Mouse (Mus musculus) lung, embryonic 14.5 days (tissue): ENCODE measurements around the gene Fzr1. TPM values are rescaled to one million over a fixed set of nuclear protein-coding genes. Genes with fewer than 3 reads are reported as not detected.

Experiments used
- ATAC-seq: fragments of 200-750 bp; cut with Nextera tagmentation; 2 replicates; pipeline ENCODE4 v1.8.0; 2017; ENCODE audit warnings: mild to moderate bottlenecking, moderate TSS enrichment, moderate library complexity; ENCODE audit not compliant: insufficient read depth
- DNase-seq: peaks from one replicate; pipeline ENCODE4 v3.0.0-alpha.2; 2015
- H3K27ac ChIP-seq: fragments of 300-500 bp; sonication (generic); 2 replicates; pipeline ENCODE4 v1.5.1; 2014; ENCODE audit warnings: low read depth, mild to moderate bottlenecking, moderate library complexity
- H3K27me3 ChIP-seq: fragments of 300-500 bp; sonication (generic); 2 replicates; pipeline ENCODE4 v1.6.1; 2014; ENCODE audit warnings: low read length, control low read depth; ENCODE audit not compliant: insufficient read depth
- H3K36me3 ChIP-seq: fragments of 300-500 bp; sonication (generic); 2 replicates; pipeline ENCODE4 v1.6.1; 2014; ENCODE audit warnings: control low read depth; ENCODE audit not compliant: insufficient read depth
- H3K4me1 ChIP-seq: fragments of 300-500 bp; sonication (generic); 2 replicates; pipeline ENCODE4 v1.6.1; 2014; ENCODE audit warnings: antibody characterized with exemption, control low read depth; ENCODE audit not compliant: insufficient read depth
- H3K4me2 ChIP-seq: fragments of 300-500 bp; sonication (generic); 2 replicates; pipeline ENCODE4 v1.6.1; 2014; ENCODE audit warnings: mild to moderate bottlenecking
- H3K4me3 ChIP-seq: fragments of 300-500 bp; sonication (generic); 2 replicates; pipeline ENCODE4 v1.5.1; 2014; ENCODE audit warnings: low read depth, low read length
- H3K9ac ChIP-seq: fragments of 300-500 bp; sonication (generic); 2 replicates; pipeline ENCODE4 v1.6.1; 2014
- H3K9me3 ChIP-seq: fragments of 300-500 bp; sonication (generic); 2 replicates; pipeline ENCODE4 v1.6.1; 2016; ENCODE audit warnings: low read depth, low read length, control low read depth
- CTCF ChIP-seq: IDR thresholded peaks from 2 replicates; pipeline ENCODE4 v1.5.1; 2016; ENCODE audit warnings: antibody characterized with exemption, low read depth
- WGBS: fragments of 180-500 bp; shearing (Covaris S2); extraction: QIAGEN DNeasy Blood & Tissue Kit; methylation state at CpG from one replicate; pipeline ENCODE4 v1.1.7; 2014; 5-methylcytosine and 5-hydroxymethylcytosine counted together
- polyA plus RNA-seq: library from polyadenylated mRNA; unstranded; fragments of >200 nt; fragmentation: Nextera tagmentation; extraction: Ambion mirVana; gene quantifications from 2 replicates; pipeline ENCODE4 v1.2.1, GENCODE M21; 2014

Gene Fzr1
- polyA plus RNA-seq, 1 experiment from 2014 or later = 116 TPM

- H3K4me2 ChIP-seq = no peak overlapping the region
- H3K27me3 ChIP-seq = no peaks in the 10 kb centered on the region
- 86% methylated on average over 6 of the region's 6 CpGs for WGBS
- H3K4me1 ChIP-seq = peaks cover 9% of the 10 kb centered on the region
- no peak for TF ChIP-seq CTCF
- no peak overlapping the region for H3K4me3 ChIP-seq
- H3K9me3 ChIP-seq = no peaks in the 10 kb centered on the region
- DNase-seq (no peak), ATAC-seq (no peak)
- H3K27ac ChIP-seq = no peak overlapping the region
- H3K9ac ChIP-seq = no peak overlapping the region
- H3K36me3 ChIP-seq = peaks cover 17% of the 10 kb centered on the region
These were observed 1.6 kb upstream of the Fzr1 start for GRCm38 (mm10) chr10:81379809-81380378.

- 0 out of 2 replicates have a peak, but pooled peaks have one; percentile 1 for ATAC-seq
- Histone ChIP-seq H3K27ac (peak overlapping the region; percentile 71), H3K4me3 (peak overlapping the region; percentile 89), H3K27me3 (no peaks in the 10 kb centered on the region), H3K9me3 (no peaks in the 10 kb centered on the region), H3K4me1 (peaks cover 9% of the 10 kb centered on the region), H3K9ac (peak overlapping the region; percentile 61), H3K4me2 (peak overlapping the region; percentile 71), H3K36me3 (peaks cover 24% of the 10 kb centered on the region)
- TF ChIP-seq CTCF = no peak
- no peak for DNase-seq
- WGBS = 53% methylated on average over 3 of the region's 3 CpGs
These were observed 852 bp upstream of the Fzr1 start for GRCm38 (mm10) chr10:81379183-81379553.

DNA sequence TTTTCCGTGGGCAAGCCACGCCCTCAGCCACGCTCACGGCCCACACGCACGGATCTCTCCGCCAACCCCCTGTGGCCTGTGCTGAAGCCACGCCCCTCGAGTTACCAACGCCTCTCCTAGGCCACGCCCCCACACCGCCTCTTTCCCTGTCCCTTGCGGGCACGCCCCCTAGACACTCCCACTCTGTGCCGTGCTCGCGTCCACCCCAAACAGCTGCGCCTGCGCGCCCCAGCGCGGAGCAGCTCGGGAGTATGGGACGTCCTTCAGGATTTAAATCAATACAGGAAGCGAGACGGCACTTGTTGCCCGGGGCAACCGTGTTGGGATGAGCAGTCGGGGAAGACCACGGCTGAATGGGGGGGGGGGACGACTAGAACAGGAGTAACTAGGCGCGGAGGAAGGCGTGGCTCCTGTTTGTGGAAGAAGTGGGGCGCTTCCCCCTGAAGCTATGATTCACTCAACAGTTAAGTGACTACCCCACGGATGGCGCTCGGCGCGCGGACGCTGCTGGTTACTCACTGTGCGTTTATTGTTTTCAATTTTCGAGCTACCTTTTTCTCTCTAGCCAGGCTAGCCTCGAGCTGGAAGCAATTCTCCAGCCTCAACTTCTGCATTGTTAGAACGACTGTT is 352 bp upstream of the Fzr1 start:
- Histone ChIP-seq H3K36me3 (peaks cover 29% of the 10 kb centered on the region), H3K9me3 (no peaks in the 10 kb centered on the region), H3K9ac (peak overlapping the region; percentile 95), H3K27ac (peak overlapping the region; percentile 71), H3K4me3 (peak overlapping the region; percentile 89), H3K4me1 (peaks cover 9% of the 10 kb centered on the region), H3K27me3 (no peaks in the 10 kb centered on the region), H3K4me2 (peak overlapping the region; percentile 71)
- ATAC-seq (peak; percentile 95), DNase-seq (peak; percentile 100)
- no peak for TF ChIP-seq CTCF
- 0% methylated on average over 45 of the region's 46 CpGs for WGBS

DNA sequence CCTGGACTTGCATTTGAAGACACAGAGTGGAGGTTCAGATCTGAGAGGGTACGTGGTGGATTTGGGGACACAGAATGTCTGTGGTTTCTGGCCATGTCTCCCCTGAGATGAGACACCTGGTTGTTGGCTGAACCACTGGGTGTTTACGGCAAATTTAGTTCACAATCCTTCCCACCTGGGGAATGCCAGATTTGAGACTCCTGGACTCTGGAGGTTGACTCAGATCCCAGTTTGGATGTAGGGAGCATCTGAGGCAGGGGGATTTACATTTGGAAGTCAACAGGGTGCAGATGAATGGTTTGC is 1.0 kb downstream of the Fzr1 start:
- peaks cover 9% of the 10 kb centered on the region for H3K4me1 ChIP-seq
- 44% methylated on average over 2 of the region's 2 CpGs for WGBS
- DNase-seq = no peak
- no peak for ATAC-seq
- H3K9me3 ChIP-seq = no peaks in the 10 kb centered on the region
- H3K4me2 ChIP-seq = peak overlapping the region; percentile 71
- no peak for TF ChIP-seq CTCF
- no peaks in the 10 kb centered on the region for H3K27me3 ChIP-seq
- H3K9ac ChIP-seq = peak overlapping the region; percentile 95
- peak overlapping the region; percentile 89 for H3K4me3 ChIP-seq
- peaks cover 42% of the 10 kb centered on the region for H3K36me3 ChIP-seq
- H3K27ac ChIP-seq = peak overlapping the region; percentile 83

- H3K27ac ChIP-seq = no peak overlapping the region
- ATAC-seq (no peak), DNase-seq (peak; percentile 44)
- WGBS = 30% methylated on average over 6 of the region's 6 CpGs
- peaks cover 48% of the 10 kb centered on the region for H3K36me3 ChIP-seq
- H3K9ac ChIP-seq = peak overlapping the region; percentile 95
- H3K9me3 ChIP-seq = no peaks in the 10 kb centered on the region
- no peaks in the 10 kb centered on the region for H3K27me3 ChIP-seq
- peak overlapping the region; percentile 89 for H3K4me3 ChIP-seq
- no peak for TF ChIP-seq CTCF
- peak overlapping the region; percentile 71 for H3K4me2 ChIP-seq
- H3K4me1 ChIP-seq = peaks cover 9% of the 10 kb centered on the region
These were observed 1.6 kb downstream of the Fzr1 start for GRCm38 (mm10) chr10:81376561-81377361.

DNA sequence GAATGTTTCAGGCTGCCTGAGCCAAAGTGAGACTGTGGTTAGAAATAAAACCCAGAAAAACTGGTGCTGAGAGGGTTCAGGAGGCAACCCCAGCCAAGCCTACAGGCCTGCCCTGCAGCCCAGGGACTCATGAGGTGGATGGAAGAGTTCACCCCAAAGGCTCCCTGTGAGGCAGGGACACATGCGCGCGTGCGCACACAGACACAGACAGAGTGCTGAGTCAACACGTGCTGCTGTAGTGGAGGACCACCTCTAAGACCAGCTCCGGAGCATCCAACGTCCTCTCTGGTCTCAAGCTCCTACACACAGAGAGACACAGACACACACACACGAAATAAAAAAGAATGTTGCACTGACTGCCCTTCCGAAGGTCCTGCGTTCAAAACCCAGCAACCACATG is 3.0 kb downstream of the Fzr1 start:
- TF ChIP-seq CTCF = no peak
- no peaks in the 10 kb centered on the region for H3K9me3 ChIP-seq
- DNase-seq (no peak), ATAC-seq (no peak)
- no peak overlapping the region for H3K9ac ChIP-seq
- no peak overlapping the region for H3K27ac ChIP-seq
- 89% methylated on average over 10 of the region's 10 CpGs for WGBS
- no peaks in the 10 kb centered on the region for H3K27me3 ChIP-seq
- peaks cover 62% of the 10 kb centered on the region for H3K36me3 ChIP-seq
- no peak overlapping the region; the same call in 1 of the 2 replicates for H3K4me2 ChIP-seq
- H3K4me1 ChIP-seq = peaks cover 9% of the 10 kb centered on the region
- no peak overlapping the region for H3K4me3 ChIP-seq

DNA sequence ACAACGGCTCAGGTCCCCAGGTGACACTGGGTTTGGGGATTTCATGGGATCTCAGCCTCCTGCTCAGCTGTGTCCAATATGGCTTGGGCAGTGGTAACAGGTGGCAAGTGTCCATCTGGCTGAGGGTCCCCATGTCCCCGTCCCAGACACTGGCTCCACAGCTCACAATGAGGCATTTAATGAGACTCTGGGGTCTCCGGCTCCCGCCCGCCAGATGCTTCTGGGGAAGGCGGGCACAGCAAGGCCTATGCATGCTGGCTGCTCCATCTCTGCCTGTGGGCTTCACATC is 11.2 kb downstream of the Fzr1 start:
- ATAC-seq = no peak

More for the DNA sequence above, 11.2 kb downstream of the Fzr1 start:
- Histone ChIP-seq H3K4me3 (no peak overlapping the region), H3K27ac (no peak overlapping the region), H3K36me3 (peaks cover 65% of the 10 kb centered on the region), H3K9me3 (no peaks in the 10 kb centered on the region), H3K4me2 (no peak overlapping the region), H3K27me3 (peaks cover 8% of the 10 kb centered on the region; the same call in 1 of the 2 replicates), H3K9ac (no peak overlapping the region), H3K4me1 (peaks cover 22% of the 10 kb centered on the region)
- DNase-seq = no peak
- TF ChIP-seq CTCF = no peak
- 72% methylated on average over 6 of the region's 6 CpGs for WGBS
